Mouse (Mus musculus): ENCODE data around the gene Park7. TPM values are rescaled to one million over a fixed set of nuclear protein-coding genes. Genes with fewer than 3 reads are reported as not detected.
A peak's percentile ranks its signal among the peaks of the same experiment; 100 is the strongest.
"Not testable (repeated sequence)": the region's sequence is repeated elsewhere in the genome, so short reads cannot be mapped to it uniquely, and the experiment has no call there.

Park7 gene
- polyA plus RNA-seq, 1 experiment from 2014 or later: 380 TPM

GRCm38 (mm10) chr4:150889273-150889954 lies 24.8 kb downstream of the Park7 start:
- Histone ChIP-seq H3K27me3 (no peaks in the 10 kb centered on the region), H3K4me2 (peak overlapping the region; percentile 34), H3K4me1 (replicated peaks) (peaks cover 16% of the 10 kb centered on the region), H3K9ac (no peak overlapping the region), H3K27ac (no peak overlapping the region), H3K36me3 (no peaks in the 10 kb centered on the region), H3K4me3 (no peak overlapping the region), H3K9me3 (no peaks in the 10 kb centered on the region)
- 39% methylated on average over 20 of the region's 20 CpGs for WGBS
- no peak for ATAC-seq (ENCODE audit: low FRiP score)

- Histone ChIP-seq H3K36me3 (no peaks in the 10 kb centered on the region), H3K27ac (no peak overlapping the region), H3K27me3 (no peaks in the 10 kb centered on the region), H3K4me2 (no peak overlapping the region), H3K9ac (no peak overlapping the region), H3K9me3 (no peaks in the 10 kb centered on the region), H3K4me3 (no peak overlapping the region), H3K4me1 (replicated peaks) (peaks cover 16% of the 10 kb centered on the region)
- WGBS: 83% methylated on average over 4 of the region's 4 CpGs
- no peak for ATAC-seq (ENCODE audit: low FRiP score)
Observed at GRCm38 (mm10) chr4:150888492-150888891, 25.7 kb downstream of the Park7 start.

GRCm38 (mm10) chr4:150887903-150888302 lies 26.3 kb downstream of the Park7 start:
- WGBS: 76% methylated on average over 5 of the region's 5 CpGs
- H3K9ac ChIP-seq: no peak overlapping the region
- H3K27me3 ChIP-seq: no peaks in the 10 kb centered on the region
- no peak overlapping the region for H3K4me2 ChIP-seq
- no peak overlapping the region for H3K4me3 ChIP-seq
- H3K27ac ChIP-seq: no peak overlapping the region
- H3K9me3 ChIP-seq: no peaks in the 10 kb centered on the region
- no peak for ATAC-seq (ENCODE audit: low FRiP score)
- H3K4me1 ChIP-seq (replicated peaks): peaks cover 16% of the 10 kb centered on the region
- H3K36me3 ChIP-seq: no peaks in the 10 kb centered on the region

DNA sequence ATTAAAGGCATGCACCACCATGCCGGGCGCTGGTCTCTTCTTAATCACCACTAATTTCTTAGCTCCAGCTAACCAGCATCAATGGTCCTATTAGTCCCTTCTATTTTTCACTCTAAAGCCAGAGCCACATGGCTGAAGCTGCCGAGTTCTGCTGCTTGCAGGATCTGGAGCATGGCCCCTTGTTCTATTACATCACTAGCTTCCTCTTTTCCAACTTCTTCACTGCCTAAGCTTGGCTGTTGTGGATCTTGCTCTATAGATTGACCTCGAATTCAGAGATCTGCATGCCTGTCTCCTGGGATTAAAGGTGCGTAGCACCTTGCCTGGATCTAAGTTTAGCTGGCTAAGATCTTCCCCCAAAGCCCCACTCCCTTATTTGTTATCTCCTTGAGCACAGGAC lies 31.6 kb downstream of the Park7 start:
- Histone ChIP-seq H3K4me1 (replicated peaks) (no peaks in the 10 kb centered on the region), H3K27me3 (no peaks in the 10 kb centered on the region), H3K4me3 (no peak overlapping the region), H3K4me2 (no peak overlapping the region), H3K36me3 (peaks cover 15% of the 10 kb centered on the region), H3K9ac (no peak overlapping the region), H3K27ac (no peak overlapping the region), H3K9me3 (peaks cover 24% of the 10 kb centered on the region)
- ATAC-seq (ENCODE audit: low FRiP score): no peak
- WGBS: 93% methylated on average over 5 of the region's 5 CpGs

GRCm38 (mm10) chr4:150880364-150880763 lies 33.9 kb downstream of the Park7 start:
- Histone ChIP-seq H3K4me1 (replicated peaks) (no peaks in the 10 kb centered on the region), H3K36me3 (peaks cover 15% of the 10 kb centered on the region), H3K27ac (no peak overlapping the region), H3K9ac (no peak overlapping the region), H3K9me3 (peaks cover 24% of the 10 kb centered on the region), H3K4me2 (no peak overlapping the region), H3K4me3 (no peak overlapping the region), H3K27me3 (no peaks in the 10 kb centered on the region)
- 85% methylated on average over 5 of the region's 5 CpGs for WGBS
- no peak for ATAC-seq (ENCODE audit: low FRiP score)

DNA sequence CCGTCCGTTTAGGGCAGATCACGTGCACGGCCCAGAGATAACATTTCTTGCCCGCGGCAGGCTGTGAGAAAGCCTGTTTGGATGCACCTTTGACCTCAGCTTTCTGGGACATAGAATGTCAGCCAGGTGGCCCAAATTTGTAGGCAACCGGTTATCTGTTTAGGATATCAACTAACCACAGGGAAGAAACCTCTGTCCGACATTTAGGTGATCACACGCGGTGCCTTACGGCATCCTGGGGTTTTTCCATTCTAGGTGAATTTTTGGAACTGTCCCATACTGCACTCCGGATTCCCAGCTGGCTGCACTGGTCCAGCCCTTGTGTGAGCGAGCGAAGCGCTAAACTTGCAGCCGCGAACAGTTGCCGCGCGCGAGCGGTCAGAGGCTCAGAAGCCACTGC lies 34.6 kb downstream of the Park7 start:
- no peak overlapping the region for H3K4me3 ChIP-seq

GRCm38 (mm10) chr4:150875393-150875792 lies 38.8 kb downstream of the Park7 start:
- 90% methylated on average over 10 of the region's 10 CpGs for WGBS
- H3K27ac ChIP-seq: no peak overlapping the region
- peaks cover 15% of the 10 kb centered on the region for H3K36me3 ChIP-seq
- H3K4me3 ChIP-seq: no peak overlapping the region
- peaks cover 18% of the 10 kb centered on the region for H3K4me1 ChIP-seq (replicated peaks)
- ATAC-seq (ENCODE audit: low FRiP score): no peak
- no peak overlapping the region for H3K9ac ChIP-seq
- peaks cover 24% of the 10 kb centered on the region for H3K9me3 ChIP-seq
- H3K4me2 ChIP-seq: no peak overlapping the region
- H3K27me3 ChIP-seq: no peaks in the 10 kb centered on the region

More for the DNA sequence above, 34.6 kb downstream of the Park7 start:
- 96% methylated on average over 22 of the region's 22 CpGs for WGBS
- H3K27ac ChIP-seq: no peak overlapping the region
- no peaks in the 10 kb centered on the region for H3K4me1 ChIP-seq (replicated peaks)
- no peak overlapping the region for H3K9ac ChIP-seq
- no peak for ATAC-seq (ENCODE audit: low FRiP score)
- no peak overlapping the region for H3K4me2 ChIP-seq
- peaks cover 15% of the 10 kb centered on the region for H3K36me3 ChIP-seq
- H3K9me3 ChIP-seq: peaks cover 24% of the 10 kb centered on the region
- no peaks in the 10 kb centered on the region for H3K27me3 ChIP-seq

DNA sequence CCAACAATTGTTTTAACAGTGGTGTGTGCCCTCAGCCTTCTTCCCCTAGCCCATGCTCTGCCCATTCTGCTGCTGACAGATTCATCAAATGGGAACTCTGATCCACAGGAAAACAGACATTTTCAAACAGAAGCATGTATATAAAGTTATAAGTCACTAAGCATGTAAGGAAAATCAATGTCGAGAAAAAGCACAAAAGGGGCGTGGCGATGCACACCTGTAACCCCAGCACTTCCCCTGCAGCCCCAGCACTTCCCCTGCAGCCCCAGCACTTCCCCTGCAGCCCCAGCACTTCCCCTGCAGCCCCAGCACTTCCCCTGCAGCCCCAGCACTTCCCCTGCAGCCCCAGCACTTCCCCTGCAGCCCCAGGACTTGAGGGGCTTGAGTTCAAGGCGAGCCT lies 39.8 kb downstream of the Park7 start:
- ATAC-seq (ENCODE audit: low FRiP score); H3K9ac ChIP-seq; H3K27ac ChIP-seq; H3K36me3 ChIP-seq; H3K4me3 ChIP-seq; H3K4me2 ChIP-seq; H3K27me3 ChIP-seq: not testable (repeated sequence)
- Histone ChIP-seq H3K4me1 (replicated peaks) (peaks cover 22% of the 10 kb centered on the region), H3K9me3 (peaks cover 15% of the 10 kb centered on the region)
- 87% methylated on average over 4 of the region's 4 CpGs for WGBS

DNA sequence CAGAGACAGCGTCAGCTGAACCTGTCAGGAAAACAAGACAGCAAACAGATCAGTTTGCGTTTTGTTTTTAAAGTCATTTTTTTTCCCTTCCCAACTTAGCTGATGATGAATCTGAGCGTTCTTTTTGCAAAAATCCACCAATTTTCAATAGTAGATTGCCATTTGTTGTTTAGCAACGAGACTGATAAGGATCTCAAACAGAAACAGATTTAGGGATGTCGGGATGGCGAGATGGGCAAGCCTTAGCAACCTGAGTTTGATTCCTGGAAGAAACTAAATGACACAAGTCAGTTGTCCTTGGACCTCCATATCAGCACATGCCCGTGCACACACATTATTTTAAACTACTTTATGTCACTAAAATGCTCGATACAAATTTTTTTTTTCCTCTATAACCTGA lies 41.6 kb downstream of the Park7 start:
- ATAC-seq (ENCODE audit: low FRiP score): no peak
- Histone ChIP-seq H3K4me3 (no peak overlapping the region), H3K9ac (no peak overlapping the region; the same call in 1 of the 2 replicates), H3K36me3 (peaks cover 9% of the 10 kb centered on the region), H3K27ac (peak overlapping the region; percentile 83), H3K4me1 (replicated peaks) (peaks cover 22% of the 10 kb centered on the region), H3K27me3 (no peaks in the 10 kb centered on the region), H3K9me3 (no peaks in the 10 kb centered on the region), H3K4me2 (no peak overlapping the region)
- WGBS: 88% methylated on average over 8 of the region's 8 CpGs

GRCm38 (mm10) chr4:150872139-150872651 lies 42.0 kb downstream of the Park7 start:
- ATAC-seq (ENCODE audit: low FRiP score): peak; percentile 21

DNA sequence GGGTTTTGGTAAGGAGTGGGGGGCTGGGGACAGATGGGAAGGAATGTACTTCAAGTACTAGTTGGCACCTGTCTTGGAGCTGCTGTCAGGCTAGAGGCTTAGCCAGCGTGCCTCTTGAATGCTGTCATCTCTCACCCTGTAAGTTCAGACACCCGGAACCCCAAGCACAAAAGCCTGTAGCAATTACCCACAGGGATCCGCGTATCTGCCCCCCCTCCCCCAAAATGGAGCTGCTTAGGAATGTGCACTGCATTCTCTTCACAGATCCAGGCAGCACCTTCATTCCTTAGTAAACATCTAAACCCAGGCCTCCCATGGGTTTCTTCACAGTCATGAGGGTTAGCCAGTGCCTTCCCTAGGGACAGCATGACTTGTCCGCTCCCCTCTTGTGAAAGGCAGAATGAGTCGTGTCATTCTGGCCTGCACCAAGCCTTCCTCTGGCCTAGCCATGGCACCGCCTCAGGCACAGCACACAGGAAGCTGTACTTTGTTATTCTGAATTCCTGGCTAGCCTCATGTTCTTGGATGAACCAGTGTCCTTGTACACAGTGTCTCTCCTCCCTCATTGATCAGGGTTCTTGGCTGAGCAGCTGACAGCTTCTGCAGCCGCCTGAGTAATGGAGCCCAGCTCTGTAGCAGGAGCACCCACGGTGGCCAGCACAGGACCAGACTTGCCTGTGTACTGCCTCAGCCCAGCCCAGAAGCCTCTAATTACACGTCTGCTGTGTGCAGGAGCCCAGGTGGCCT lies 42.7 kb downstream of the Park7 start:
- peaks cover 22% of the 10 kb centered on the region for H3K4me1 ChIP-seq (replicated peaks)
- peak overlapping the region; percentile 83 for H3K27ac ChIP-seq
- peak overlapping the region; percentile 49 for H3K9ac ChIP-seq
- peaks cover 20% of the 10 kb centered on the region for H3K36me3 ChIP-seq
- no peak overlapping the region for H3K4me3 ChIP-seq
- no peaks in the 10 kb centered on the region for H3K27me3 ChIP-seq
- no peak overlapping the region for H3K4me2 ChIP-seq
- peak; percentile 82 for ATAC-seq (ENCODE audit: low FRiP score)
- no peaks in the 10 kb centered on the region for H3K9me3 ChIP-seq
- WGBS: 22% methylated on average over 10 of the region's 10 CpGs

More at GRCm38 (mm10) chr4:150872139-150872651, 42.0 kb downstream of the Park7 start:
- Histone ChIP-seq H3K4me1 (replicated peaks) (peaks cover 22% of the 10 kb centered on the region), H3K4me3 (no peak overlapping the region), H3K36me3 (peaks cover 13% of the 10 kb centered on the region), H3K9me3 (no peaks in the 10 kb centered on the region), H3K27ac (peak overlapping the region; percentile 83), H3K4me2 (no peak overlapping the region), H3K27me3 (no peaks in the 10 kb centered on the region), H3K9ac (peak overlapping the region; percentile 49)
- WGBS: 35% methylated on average over 9 of the region's 9 CpGs

GRCm38 (mm10) chr4:150870963-150871391 lies 43.3 kb downstream of the Park7 start:
- no peak for ATAC-seq (ENCODE audit: low FRiP score)
- Histone ChIP-seq H3K27ac (peak overlapping the region; percentile 83), H3K9ac (peak overlapping the region; percentile 49; the same call in 1 of the 2 replicates), H3K36me3 (peaks cover 26% of the 10 kb centered on the region), H3K4me3 (no peak overlapping the region), H3K27me3 (no peaks in the 10 kb centered on the region), H3K4me2 (no peak overlapping the region), H3K9me3 (no peaks in the 10 kb centered on the region), H3K4me1 (replicated peaks) (peaks cover 22% of the 10 kb centered on the region)
- WGBS: 87% methylated on average over 13 of the region's 13 CpGs
